Mouse (Mus musculus) thymus, adult 2 months (tissue): Measurements from ENCODE around the gene Hbb-y.

Source experiments
- CTCF ChIP-seq: fragments of 200-500 bp; IDR thresholded peaks from 2 replicates; pipeline ENCODE4 v1.5.1; 2012; ENCODE audit warnings: mild to moderate bottlenecking, control low read depth, low read length, moderate library complexity, borderline replicate concordance; ENCODE audit not compliant: control insufficient read depth, poor library complexity, insufficient read depth; ENCODE audit errors: extremely low read depth
- POLR2A ChIP-seq: fragments of 200-500 bp; IDR thresholded peaks from 2 replicates; pipeline ENCODE4 v1.6.1; 2012; ENCODE audit warnings: mild to moderate bottlenecking, low read length, control low read depth, moderate library complexity; ENCODE audit not compliant: control insufficient read depth, poor library complexity, insufficient read depth; ENCODE audit errors: extremely low read depth

- no peak for TF ChIP-seq CTCF
- no peak for TF ChIP-seq POLR2A
These were observed 8.3 kb downstream of the Hbb-y start for GRCm38 (mm10) chr7:103844525-103845325.
